Mouse (Mus musculus): ENCODE measurements around the gene Fscn1. TPM values are rescaled to one million over a fixed set of nuclear protein-coding genes. Genes with fewer than 3 reads are reported as not detected.

Gene Fscn1
- polyA plus RNA-seq, 1 experiment from 2014 or later = 347 TPM

DNA sequence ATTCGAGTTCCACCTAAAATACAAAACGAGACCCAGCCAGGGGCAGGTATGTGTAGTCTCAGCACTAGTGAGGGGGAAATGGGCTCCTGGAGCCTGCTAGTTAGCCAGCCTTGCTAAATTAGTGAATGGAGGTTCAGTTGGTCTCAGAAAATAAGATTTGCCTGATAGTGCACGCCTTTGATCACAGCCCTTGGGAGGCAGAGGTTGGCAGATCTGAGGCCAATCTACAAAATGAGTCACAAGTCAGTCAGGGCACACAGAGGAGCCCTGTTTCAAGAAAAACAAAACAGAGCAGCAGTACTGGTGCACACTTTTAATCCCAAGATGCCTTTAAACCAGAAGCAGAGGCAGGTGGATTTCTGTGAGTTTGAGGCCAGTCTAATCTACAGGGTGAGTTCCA is 29.0 kb downstream of the Fscn1 start:
- Histone ChIP-seq H3K9ac (no peak overlapping the region), H3K27ac (ENCODE audit: low read depth) (no peak overlapping the region), H3K4me1 (ENCODE audit: insufficient read depth) (no peaks in the 10 kb centered on the region), H3K9me3 (ENCODE audit: low read depth, low read length) (no peaks in the 10 kb centered on the region), H3K36me3 (ENCODE audit: insufficient read depth) (peaks cover 45% of the 10 kb centered on the region), H3K27me3 (ENCODE audit: insufficient read depth, low read length) (no peaks in the 10 kb centered on the region), H3K4me2 (no peak overlapping the region), H3K4me3 (ENCODE audit: low read depth, low read length) (no peak overlapping the region)
- 86% methylated on average over 3 of the region's 3 CpGs for WGBS
- DNase-seq (no peak), ATAC-seq (ENCODE audit: insufficient read depth) (no peak)
- no peak for TF ChIP-seq CTCF (IDR thresholded peaks at IDR 0.05; ENCODE audit: low read depth)

DNA sequence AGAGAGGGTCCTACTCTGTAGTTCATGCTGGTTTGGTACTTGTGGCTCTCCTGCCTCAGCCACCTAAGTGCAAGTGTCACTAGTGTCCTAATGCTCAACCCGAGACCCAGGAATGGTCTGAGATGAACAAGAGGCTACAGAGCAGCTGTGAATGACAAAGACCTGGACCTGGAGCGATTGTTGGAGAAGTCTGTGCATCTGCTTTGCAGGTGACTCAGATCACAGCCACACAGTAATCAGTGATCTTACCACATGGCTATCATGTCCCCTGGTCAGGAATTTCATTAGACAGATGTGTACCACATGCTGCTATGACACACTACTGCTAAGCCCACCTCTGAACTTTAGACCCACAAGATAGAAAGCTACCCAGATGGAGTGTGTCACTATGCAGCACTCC is 34.6 kb downstream of the Fscn1 start:
- Histone ChIP-seq H3K9me3 (ENCODE audit: low read depth, low read length) (no peaks in the 10 kb centered on the region), H3K27me3 (ENCODE audit: insufficient read depth, low read length) (no peaks in the 10 kb centered on the region), H3K4me3 (ENCODE audit: low read depth, low read length) (no peak overlapping the region), H3K27ac (ENCODE audit: low read depth) (no peak overlapping the region), H3K4me1 (ENCODE audit: insufficient read depth) (no peaks in the 10 kb centered on the region), H3K4me2 (no peak overlapping the region), H3K36me3 (ENCODE audit: insufficient read depth) (peaks cover 52% of the 10 kb centered on the region), H3K9ac (no peak overlapping the region)
- no peak for DNase-seq
- no peak for TF ChIP-seq CTCF (IDR thresholded peaks at IDR 0.05; ENCODE audit: low read depth)
- 88% methylated on average over 2 of the region's 2 CpGs for WGBS
- ATAC-seq (ENCODE audit: insufficient read depth) = no peak

DNA sequence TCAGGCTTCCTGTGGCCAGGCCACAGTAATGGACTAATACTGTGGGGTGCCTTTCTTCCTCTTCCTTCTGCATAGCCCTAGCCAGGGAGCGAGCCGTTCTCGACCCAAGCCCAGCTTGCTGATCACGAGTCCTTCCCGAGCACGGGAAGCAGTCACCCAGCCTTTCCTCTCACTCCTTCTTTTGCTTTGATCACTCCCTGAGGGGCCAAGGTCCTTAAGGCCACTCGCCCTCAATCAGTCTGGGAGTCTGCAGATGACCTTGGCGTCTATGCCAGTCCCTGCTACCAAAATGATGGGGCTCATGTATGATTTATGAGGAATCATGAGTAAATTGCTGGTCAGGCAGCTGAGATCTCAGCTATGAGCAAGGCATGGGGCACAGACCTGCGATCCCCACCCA is 37.4 kb downstream of the Fscn1 start:
- no peak overlapping the region for H3K4me2 ChIP-seq
- peaks cover 27% of the 10 kb centered on the region for H3K36me3 ChIP-seq (ENCODE audit: insufficient read depth)
- H3K27ac ChIP-seq (ENCODE audit: low read depth) = 0 out of 2 replicates have a peak overlapping the region, but pooled peaks have one; percentile 1
- TF ChIP-seq CTCF (IDR thresholded peaks at IDR 0.05; ENCODE audit: low read depth) = no peak
- H3K27me3 ChIP-seq (ENCODE audit: insufficient read depth, low read length) = no peaks in the 10 kb centered on the region
- H3K9me3 ChIP-seq (ENCODE audit: low read depth, low read length) = no peaks in the 10 kb centered on the region
- WGBS = 53% methylated on average over 9 of the region's 9 CpGs
- DNase-seq (no peak), ATAC-seq (ENCODE audit: insufficient read depth) (no peak)
- no peak overlapping the region for H3K9ac ChIP-seq
- no peak overlapping the region for H3K4me3 ChIP-seq (ENCODE audit: low read depth, low read length)
- H3K4me1 ChIP-seq (ENCODE audit: insufficient read depth) = no peaks in the 10 kb centered on the region

DNA sequence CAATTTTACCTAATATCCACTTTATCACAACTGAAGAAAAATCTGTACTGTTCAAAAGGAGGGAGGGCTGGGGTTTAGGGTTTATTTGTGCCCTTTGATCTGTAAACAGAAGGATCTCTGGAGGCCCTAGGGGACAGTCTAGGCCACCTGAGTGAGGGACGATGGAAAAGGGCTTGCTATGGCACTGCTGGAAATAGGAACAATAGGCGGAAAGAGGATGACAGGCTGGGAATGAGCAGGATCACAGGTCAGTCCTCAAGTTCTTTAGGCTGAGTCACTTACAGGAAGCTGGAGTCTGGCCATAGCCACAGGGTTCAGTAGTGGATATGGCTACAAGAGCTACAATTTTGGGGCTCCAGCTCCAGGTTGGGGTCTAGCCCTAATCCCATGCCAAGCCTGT is 38.0 kb downstream of the Fscn1 start:
- Histone ChIP-seq H3K4me1 (ENCODE audit: insufficient read depth) (no peaks in the 10 kb centered on the region), H3K4me3 (ENCODE audit: low read depth, low read length) (no peak overlapping the region), H3K4me2 (no peak overlapping the region), H3K36me3 (ENCODE audit: insufficient read depth) (peaks cover 20% of the 10 kb centered on the region), H3K9ac (no peak overlapping the region), H3K27ac (ENCODE audit: low read depth) (peak overlapping the region; percentile 15), H3K27me3 (ENCODE audit: insufficient read depth, low read length) (no peaks in the 10 kb centered on the region), H3K9me3 (ENCODE audit: low read depth, low read length) (no peaks in the 10 kb centered on the region)
- peak; percentile 15; the same call in 1 of the 2 replicates for ATAC-seq (ENCODE audit: insufficient read depth)
- no peak for TF ChIP-seq CTCF (IDR thresholded peaks at IDR 0.05; ENCODE audit: low read depth)
- peak; percentile 47 for DNase-seq
- 33% methylated on average over 2 of the region's 2 CpGs for WGBS

DNA sequence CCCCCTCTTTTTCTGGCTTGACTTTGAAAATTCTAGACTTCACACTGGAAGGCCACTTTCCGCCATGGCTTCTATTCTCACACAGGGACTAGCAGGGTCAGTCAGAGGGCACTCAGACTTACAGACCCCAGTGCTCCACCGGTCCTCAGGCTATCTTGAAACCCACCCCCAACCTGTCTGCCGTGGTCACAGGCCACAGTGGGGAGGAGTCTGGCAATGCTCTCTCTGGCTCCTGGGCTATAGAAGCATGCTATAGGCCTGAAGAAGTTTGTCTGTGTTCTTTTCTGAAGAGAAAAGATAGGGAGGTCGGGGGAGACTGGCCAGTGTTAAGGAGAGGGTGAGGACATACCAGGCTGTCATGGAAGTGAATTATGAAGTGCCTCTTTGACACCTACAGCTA is 39.9 kb downstream of the Fscn1 start:
- H3K27me3 ChIP-seq (ENCODE audit: insufficient read depth, low read length) = no peaks in the 10 kb centered on the region
- WGBS = 30% methylated on average over 4 of the region's 4 CpGs
- DNase-seq (no peak), ATAC-seq (ENCODE audit: insufficient read depth) (no peak)
- no peaks in the 10 kb centered on the region for H3K9me3 ChIP-seq (ENCODE audit: low read depth, low read length)
- TF ChIP-seq CTCF (IDR thresholded peaks at IDR 0.05; ENCODE audit: low read depth) = no peak
- no peak overlapping the region; the same call in 1 of the 2 replicates for H3K4me2 ChIP-seq
- no peaks in the 10 kb centered on the region for H3K4me1 ChIP-seq (ENCODE audit: insufficient read depth)
- H3K36me3 ChIP-seq (ENCODE audit: insufficient read depth) = peaks cover 16% of the 10 kb centered on the region
- H3K4me3 ChIP-seq (ENCODE audit: low read depth, low read length) = no peak overlapping the region
- H3K9ac ChIP-seq = no peak overlapping the region
- H3K27ac ChIP-seq (ENCODE audit: low read depth) = peak overlapping the region; percentile 95

DNA sequence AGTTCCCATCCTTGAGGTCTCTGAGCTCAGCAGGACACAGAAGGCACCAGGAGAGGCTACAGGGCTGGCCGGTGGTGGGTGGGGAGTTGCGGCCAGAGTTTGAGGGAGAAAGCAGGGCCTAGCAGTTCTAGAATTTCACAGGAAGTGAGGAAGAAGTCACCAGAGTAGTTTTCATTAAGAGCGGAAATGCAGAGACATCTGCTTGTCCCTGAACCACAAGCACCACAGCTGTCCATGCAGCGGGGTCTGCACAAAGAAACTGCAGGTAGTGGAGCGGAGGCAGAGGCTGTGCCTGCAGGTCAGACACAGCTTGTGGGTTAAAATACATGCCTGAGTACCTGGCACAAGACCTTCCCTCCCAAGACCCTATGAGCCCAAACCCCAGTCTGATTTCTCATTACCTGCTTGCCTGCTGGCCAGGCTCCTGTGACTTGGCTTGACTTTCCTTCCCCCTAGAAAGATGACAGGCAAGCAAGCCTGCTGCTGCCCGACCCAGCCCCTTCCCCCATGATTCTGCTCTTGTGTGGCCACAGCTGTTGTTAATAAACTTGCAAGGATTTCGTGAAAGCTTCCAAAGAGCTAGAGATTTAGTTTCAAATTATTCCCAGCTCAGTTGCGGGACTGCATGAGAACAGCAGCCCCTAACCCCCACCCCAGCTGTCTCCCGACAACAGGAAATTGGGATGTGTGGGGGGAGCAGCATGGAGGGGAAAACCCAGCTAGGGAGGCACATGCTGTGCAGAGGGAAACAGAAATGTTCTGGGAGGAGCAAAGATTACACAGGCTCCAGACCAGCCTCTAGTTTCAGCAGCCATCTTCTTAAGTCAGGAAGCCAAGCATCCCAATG is 40.7 kb downstream of the Fscn1 start:
- Histone ChIP-seq H3K9me3 (ENCODE audit: low read depth, low read length) (no peaks in the 10 kb centered on the region), H3K4me3 (ENCODE audit: low read depth, low read length) (no peak overlapping the region), H3K9ac (no peak overlapping the region), H3K4me1 (ENCODE audit: insufficient read depth) (no peaks in the 10 kb centered on the region), H3K27me3 (ENCODE audit: insufficient read depth, low read length) (no peaks in the 10 kb centered on the region), H3K27ac (ENCODE audit: low read depth) (peak overlapping the region; percentile 95), H3K36me3 (ENCODE audit: insufficient read depth) (peaks cover 16% of the 10 kb centered on the region), H3K4me2 (peak overlapping the region; percentile 43)
- TF ChIP-seq CTCF (IDR thresholded peaks at IDR 0.05; ENCODE audit: low read depth) = no peak
- ATAC-seq (ENCODE audit: insufficient read depth) (peak; percentile 83), DNase-seq (peak; percentile 76)
- WGBS = 35% methylated on average over 9 of the region's 9 CpGs

DNA sequence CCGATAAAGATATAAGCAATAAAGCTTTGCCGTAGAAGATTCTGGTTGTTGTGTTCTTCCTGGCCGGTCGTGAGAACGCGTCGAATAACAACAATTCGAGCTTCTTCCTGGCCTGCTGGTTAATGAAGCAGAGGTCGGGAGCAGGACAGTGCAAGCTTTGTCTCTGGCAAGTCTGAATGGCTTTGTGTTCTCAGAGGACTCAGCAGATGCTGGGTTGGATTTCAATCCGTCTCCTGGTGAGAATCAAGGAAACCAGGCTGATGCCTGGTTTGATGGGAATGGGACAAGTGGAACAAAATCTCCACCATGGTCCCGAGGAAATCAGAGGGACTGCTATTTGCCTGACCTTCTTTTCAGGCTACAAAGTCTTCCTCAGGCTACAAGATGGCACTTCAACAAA is 49.2 kb downstream of the Fscn1 start:
- no peak overlapping the region for H3K27ac ChIP-seq (ENCODE audit: low read depth)
- peaks cover 51% of the 10 kb centered on the region for H3K36me3 ChIP-seq (ENCODE audit: insufficient read depth)
- 90% methylated on average over 10 of the region's 11 CpGs for WGBS
- no peak overlapping the region for H3K9ac ChIP-seq
- H3K27me3 ChIP-seq (ENCODE audit: insufficient read depth, low read length) = no peaks in the 10 kb centered on the region
- DNase-seq (no peak), ATAC-seq (ENCODE audit: insufficient read depth) (no peak)
- no peaks in the 10 kb centered on the region for H3K9me3 ChIP-seq (ENCODE audit: low read depth, low read length)
- no peak overlapping the region for H3K4me2 ChIP-seq
- TF ChIP-seq CTCF (IDR thresholded peaks at IDR 0.05; ENCODE audit: low read depth) = no peak
- H3K4me1 ChIP-seq (ENCODE audit: insufficient read depth) = no peaks in the 10 kb centered on the region
- no peak overlapping the region for H3K4me3 ChIP-seq (ENCODE audit: low read depth, low read length)
